Mouse (Mus musculus): ENCODE data around the gene Mier2. TPM values are rescaled to one million over a fixed set of nuclear protein-coding genes. Genes with fewer than 3 reads are reported as not detected.

Mier2 gene
- polyA plus RNA-seq, 1 experiment from 2014 or later = 52.4 TPM

DNA sequence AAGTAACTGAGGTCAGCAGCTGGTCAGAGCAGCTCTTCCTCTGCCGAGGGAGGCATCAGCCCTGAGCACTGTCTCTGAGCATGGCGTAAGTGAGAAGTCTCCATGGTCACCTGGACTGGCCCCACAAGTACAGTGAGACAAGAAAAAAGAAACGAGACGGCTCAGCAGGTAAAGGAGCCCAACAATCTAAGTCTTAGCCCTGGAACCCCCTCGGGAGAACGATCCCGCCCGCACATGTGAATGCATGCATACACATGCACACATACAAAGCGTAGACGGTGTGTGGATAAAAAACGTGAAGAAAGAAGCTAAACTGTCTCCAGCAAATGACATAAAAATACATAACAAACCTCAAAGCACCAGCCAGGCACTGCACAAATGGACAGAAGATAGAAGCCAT lies 8.5 kb downstream of the Mier2 start:
- Histone ChIP-seq H3K27me3 (no peaks in the 10 kb centered on the region), H3K9ac (no peak overlapping the region; the same call in 1 of the 2 replicates), H3K9me3 (no peaks in the 10 kb centered on the region), H3K36me3 (peaks cover 92% of the 10 kb centered on the region), H3K4me3 (no peak overlapping the region), H3K27ac (no peak overlapping the region), H3K4me1 (replicated peaks) (no peaks in the 10 kb centered on the region), H3K4me2 (no peak overlapping the region)
- ATAC-seq (ENCODE audit: low FRiP score) = no peak
- WGBS = 94% methylated on average over 11 of the region's 11 CpGs

DNA sequence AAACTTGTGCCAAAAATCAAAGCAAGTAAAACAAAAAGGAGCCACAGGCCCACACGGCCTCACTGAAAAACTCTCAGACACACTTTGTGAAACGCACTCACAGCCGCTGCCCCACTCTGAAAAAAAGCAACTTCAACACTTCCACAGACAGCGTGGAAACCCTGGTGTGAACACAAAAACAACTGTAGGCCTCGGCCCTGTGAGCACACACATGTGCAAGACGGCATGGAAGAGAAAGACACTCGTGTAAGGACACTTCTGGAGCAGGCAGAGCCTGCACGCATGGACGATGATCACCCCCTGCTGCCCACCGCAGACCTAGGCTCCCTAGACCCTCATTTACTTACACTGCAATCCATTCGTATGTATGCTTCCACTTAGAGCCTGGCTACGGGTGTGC lies 9.1 kb downstream of the Mier2 start:
- Histone ChIP-seq H3K9ac (no peak overlapping the region), H3K9me3 (no peaks in the 10 kb centered on the region), H3K4me3 (no peak overlapping the region), H3K4me1 (replicated peaks) (no peaks in the 10 kb centered on the region), H3K4me2 (no peak overlapping the region), H3K27me3 (no peaks in the 10 kb centered on the region), H3K36me3 (peaks cover 98% of the 10 kb centered on the region), H3K27ac (no peak overlapping the region)
- 91% methylated on average over 12 of the region's 12 CpGs for WGBS
- ATAC-seq (ENCODE audit: low FRiP score) = no peak

DNA sequence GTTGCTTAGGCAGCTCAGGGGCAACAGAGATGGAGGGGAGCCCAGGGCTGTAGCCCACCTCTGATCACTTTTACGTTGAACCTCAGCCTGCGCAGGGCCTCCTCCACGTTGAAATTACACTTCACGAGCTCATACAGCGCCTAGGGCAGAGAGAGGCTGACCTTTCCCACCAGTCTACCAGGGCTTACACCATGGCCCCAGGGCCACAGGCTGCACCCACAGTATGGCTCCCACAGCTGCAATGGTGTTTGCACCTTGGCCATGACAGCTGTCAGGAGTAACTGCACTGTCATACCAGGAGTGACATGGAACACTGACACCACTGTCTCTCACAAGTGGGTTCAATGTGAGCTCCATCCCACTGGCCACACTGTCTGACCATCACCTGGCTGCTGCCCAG lies 10.4 kb downstream of the Mier2 start:
- Histone ChIP-seq H3K27me3 (no peaks in the 10 kb centered on the region), H3K36me3 (peaks cover 100% of the 10 kb centered on the region), H3K27ac (no peak overlapping the region), H3K4me1 (replicated peaks) (no peaks in the 10 kb centered on the region), H3K9me3 (no peaks in the 10 kb centered on the region), H3K4me3 (no peak overlapping the region), H3K9ac (no peak overlapping the region), H3K4me2 (no peak overlapping the region)
- 96% methylated on average over 5 of the region's 5 CpGs for WGBS
- ATAC-seq (ENCODE audit: low FRiP score) = no peak

DNA sequence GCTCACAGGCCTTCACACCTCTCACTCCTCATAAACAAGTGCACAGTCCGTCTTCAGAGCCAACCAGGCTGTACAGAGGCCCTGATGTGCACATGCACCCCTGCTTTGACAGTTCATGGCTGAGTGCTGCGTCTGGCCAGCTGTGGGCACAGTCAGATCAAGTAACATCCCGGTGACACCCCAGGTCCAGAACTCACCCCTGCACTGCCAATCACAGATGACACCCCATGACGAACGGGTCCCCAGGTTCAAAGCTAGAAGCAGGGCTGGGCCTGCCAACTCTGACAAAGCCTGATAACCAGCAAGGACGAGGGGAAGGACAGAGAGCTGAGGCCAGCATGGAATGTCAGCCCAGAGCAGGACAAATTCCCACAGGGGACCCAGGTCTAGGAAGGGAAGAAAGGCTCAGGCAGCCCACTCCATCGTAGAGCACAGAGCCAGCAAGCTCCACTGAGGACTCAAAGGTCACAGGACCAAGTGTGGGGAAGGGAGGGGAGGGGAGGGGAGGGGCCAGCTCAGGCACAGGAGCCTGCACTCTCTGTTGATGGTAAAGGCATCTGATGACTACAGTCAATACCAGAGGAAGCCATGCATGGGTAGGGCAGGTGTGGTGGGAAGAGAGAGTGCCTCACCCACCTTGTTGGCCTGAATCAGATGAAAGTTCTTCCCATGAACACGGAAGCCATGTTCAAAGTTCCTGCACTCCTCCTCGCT lies 11.0 kb downstream of the Mier2 start:
- H3K9me3 ChIP-seq = no peaks in the 10 kb centered on the region
- no peak overlapping the region for H3K4me2 ChIP-seq
- H3K27ac ChIP-seq = no peak overlapping the region
- 87% methylated on average over 9 of the region's 9 CpGs for WGBS
- no peak for ATAC-seq (ENCODE audit: low FRiP score)
- H3K9ac ChIP-seq = no peak overlapping the region
- no peaks in the 10 kb centered on the region for H3K4me1 ChIP-seq (replicated peaks)
- peaks cover 100% of the 10 kb centered on the region for H3K36me3 ChIP-seq
- no peak overlapping the region for H3K4me3 ChIP-seq
- no peaks in the 10 kb centered on the region for H3K27me3 ChIP-seq

DNA sequence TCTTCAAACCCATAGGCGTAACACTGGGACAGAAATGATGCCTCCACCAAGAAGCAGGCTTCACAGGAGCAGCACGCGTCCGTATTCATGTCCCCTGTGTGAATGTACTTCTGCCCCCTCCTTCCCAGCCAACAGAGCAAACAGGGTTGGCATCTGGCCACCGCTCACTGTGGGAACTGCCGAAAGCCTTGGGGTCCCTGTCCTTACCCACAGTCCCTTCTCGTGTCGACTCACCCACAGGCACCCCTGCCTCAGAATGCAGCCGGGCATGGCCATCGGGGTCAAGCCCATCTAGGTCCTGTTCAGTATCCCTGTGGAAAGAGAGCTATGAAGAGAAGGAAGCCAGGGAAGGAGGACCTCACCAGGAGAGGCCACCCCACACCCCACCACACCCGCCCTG lies 12.8 kb downstream of the Mier2 start:
- no peak overlapping the region for H3K4me3 ChIP-seq
- H3K27me3 ChIP-seq = no peaks in the 10 kb centered on the region
- H3K27ac ChIP-seq = no peak overlapping the region
- no peaks in the 10 kb centered on the region for H3K4me1 ChIP-seq (replicated peaks)
- ATAC-seq (ENCODE audit: low FRiP score) = no peak
- 96% methylated on average over 11 of the region's 11 CpGs for WGBS
- H3K4me2 ChIP-seq = no peak overlapping the region
- H3K9me3 ChIP-seq = no peaks in the 10 kb centered on the region
- no peak overlapping the region for H3K9ac ChIP-seq
- peaks cover 96% of the 10 kb centered on the region for H3K36me3 ChIP-seq

DNA sequence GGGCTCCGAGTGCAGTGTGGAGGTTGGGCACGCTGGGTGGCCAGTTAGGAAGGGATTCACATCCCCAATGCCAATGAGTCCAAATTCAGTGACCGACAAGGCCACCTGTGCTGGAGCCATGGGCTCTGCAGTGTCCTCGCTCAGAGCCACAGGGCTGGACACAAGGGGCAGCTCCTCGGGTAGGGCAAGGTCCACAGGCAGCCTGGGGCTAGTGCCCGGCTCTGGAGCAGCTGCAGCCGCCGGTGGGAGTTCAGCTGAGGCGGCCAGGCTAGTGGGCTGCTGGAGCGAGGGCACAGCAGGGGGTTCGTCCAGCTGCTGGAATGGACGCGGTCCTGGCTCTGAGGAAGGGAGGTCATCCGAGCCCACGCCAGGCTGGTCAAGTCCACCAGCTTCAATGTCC lies 13.5 kb downstream of the Mier2 start:
- Histone ChIP-seq H3K9me3 (no peaks in the 10 kb centered on the region), H3K4me2 (no peak overlapping the region), H3K4me3 (no peak overlapping the region), H3K9ac (no peak overlapping the region), H3K27me3 (no peaks in the 10 kb centered on the region), H3K36me3 (peaks cover 92% of the 10 kb centered on the region), H3K27ac (no peak overlapping the region), H3K4me1 (replicated peaks) (no peaks in the 10 kb centered on the region)
- no peak for ATAC-seq (ENCODE audit: low FRiP score)
- 69% methylated on average over 15 of the region's 15 CpGs for WGBS

DNA sequence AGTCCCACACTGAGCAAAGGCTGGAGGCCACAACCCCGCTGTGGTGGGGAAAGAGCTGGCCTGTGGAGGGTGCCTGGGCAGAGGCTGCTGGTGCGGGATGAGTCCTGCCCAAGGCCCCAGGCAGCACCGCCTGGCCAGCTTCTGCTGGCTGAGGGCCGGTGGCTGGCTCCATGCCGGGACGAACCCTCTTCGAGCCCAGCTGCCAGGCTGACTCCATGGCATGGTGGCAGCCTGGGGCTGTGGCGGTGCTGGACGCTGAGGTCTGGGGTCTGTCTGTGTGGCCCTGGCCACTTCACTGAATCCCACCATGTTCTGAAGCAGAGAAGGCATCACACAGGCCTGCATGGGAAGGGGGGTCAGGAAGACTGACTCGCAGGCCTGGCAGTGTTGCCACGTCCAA lies 14.3 kb downstream of the Mier2 start:
- ATAC-seq (ENCODE audit: low FRiP score) = no peak
- Histone ChIP-seq H3K36me3 (peaks cover 84% of the 10 kb centered on the region), H3K4me3 (no peak overlapping the region), H3K4me1 (replicated peaks) (no peaks in the 10 kb centered on the region), H3K9me3 (no peaks in the 10 kb centered on the region), H3K27ac (no peak overlapping the region), H3K9ac (no peak overlapping the region; the same call in 1 of the 2 replicates), H3K4me2 (no peak overlapping the region), H3K27me3 (no peaks in the 10 kb centered on the region)
- 93% methylated on average over 11 of the region's 11 CpGs for WGBS

DNA sequence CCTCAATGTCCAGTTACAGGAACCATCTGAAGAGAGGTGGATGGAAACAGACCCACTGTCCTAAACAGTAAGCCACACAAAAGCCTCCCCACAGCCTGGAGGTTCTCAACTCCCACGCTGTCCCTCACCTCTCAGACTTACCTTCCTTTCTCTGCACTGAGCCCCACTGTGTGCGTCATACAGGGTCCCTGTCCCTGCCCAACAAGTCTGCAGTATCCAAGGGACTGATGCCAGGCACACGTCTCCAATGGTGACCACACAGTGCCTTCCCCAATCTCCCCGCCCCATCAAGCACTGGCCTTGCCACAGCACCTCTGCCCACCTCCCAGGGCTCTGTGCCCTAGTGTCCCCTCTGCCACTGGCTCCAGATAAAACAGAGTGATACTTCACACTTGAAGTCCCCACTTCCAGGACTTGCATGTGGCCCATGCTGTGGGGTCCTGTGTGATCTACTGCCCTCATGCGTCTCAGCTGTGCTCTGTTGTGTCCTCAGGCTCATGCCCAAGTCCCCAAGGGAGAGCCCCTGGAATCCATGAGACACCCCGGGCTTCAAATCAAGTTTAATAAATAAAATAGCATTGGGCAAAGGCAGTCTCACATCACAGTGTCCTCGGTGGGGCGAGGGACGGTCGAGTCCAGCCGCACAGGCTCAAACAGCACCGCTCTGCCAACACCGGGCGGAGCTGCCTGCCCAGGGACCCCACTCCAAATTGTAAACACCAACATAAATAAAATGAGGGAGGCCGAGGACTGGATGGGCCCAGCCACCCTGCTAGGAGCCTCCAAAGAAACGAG lies 15.1 kb downstream of the Mier2 start:
- H3K4me1 ChIP-seq (replicated peaks) = no peaks in the 10 kb centered on the region
- H3K9ac ChIP-seq = no peak overlapping the region
- no peak for ATAC-seq (ENCODE audit: low FRiP score)
- H3K27me3 ChIP-seq = peaks cover 3% of the 10 kb centered on the region; the same call in 1 of the 2 replicates
- 97% methylated on average over 16 of the region's 16 CpGs for WGBS
- H3K4me3 ChIP-seq = no peak overlapping the region
- H3K9me3 ChIP-seq = no peaks in the 10 kb centered on the region
- peaks cover 76% of the 10 kb centered on the region for H3K36me3 ChIP-seq
- no peak overlapping the region for H3K4me2 ChIP-seq
- H3K27ac ChIP-seq = no peak overlapping the region

DNA sequence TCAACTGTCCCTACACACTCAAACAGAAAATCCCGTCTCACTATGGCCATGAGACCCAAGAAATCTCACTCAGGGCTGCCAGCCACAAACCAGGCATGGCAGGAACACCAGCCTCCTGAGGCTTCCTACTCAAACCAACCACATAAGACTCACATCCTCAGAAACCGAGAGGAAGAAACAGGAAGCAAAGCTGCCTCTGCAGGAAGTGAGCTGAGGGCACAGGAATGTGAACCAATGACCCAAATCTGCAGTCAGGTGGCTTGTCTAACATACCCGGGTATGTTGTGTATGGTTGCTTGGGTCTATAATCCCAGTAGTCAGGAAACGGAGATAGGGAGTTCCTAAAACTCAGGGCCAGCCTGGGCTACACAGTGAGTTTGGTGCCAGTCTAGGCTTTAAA lies 16.1 kb downstream of the Mier2 start:
- Histone ChIP-seq H3K4me1 (replicated peaks) (peaks cover 2% of the 10 kb centered on the region; the same call in 1 of the 2 replicates), H3K27ac (no peak overlapping the region), H3K27me3 (peaks cover 13% of the 10 kb centered on the region; the same call in 1 of the 2 replicates), H3K4me3 (no peak overlapping the region), H3K36me3 (peaks cover 65% of the 10 kb centered on the region), H3K4me2 (no peak overlapping the region), H3K9ac (no peak overlapping the region), H3K9me3 (no peaks in the 10 kb centered on the region)
- ATAC-seq (ENCODE audit: low FRiP score) = no peak
- 85% methylated on average over 4 of the region's 4 CpGs for WGBS

DNA sequence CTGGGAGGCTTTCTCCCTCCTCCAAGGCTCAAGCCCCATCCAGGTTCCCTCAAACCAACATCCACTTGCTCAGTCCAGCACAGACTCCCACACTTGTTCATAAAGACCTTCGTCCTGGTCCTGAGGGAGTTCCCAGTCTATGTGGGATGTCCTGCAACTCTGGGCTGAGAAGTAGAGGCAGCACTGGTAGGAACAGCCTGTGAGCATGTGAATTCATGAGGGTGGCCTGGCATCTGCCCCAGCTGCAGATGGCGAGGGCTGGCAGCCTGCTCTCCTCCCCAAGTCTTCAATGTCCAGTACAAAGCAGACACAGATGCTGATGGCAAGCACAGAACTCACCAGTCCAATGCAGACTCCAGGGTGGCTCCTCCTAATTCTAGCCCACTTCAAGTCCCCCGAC lies 16.7 kb downstream of the Mier2 start:
- H3K4me2 ChIP-seq = no peak overlapping the region
- H3K36me3 ChIP-seq = peaks cover 60% of the 10 kb centered on the region
- WGBS = 87% methylated on average over 3 of the region's 3 CpGs
- H3K27me3 ChIP-seq = peaks cover 13% of the 10 kb centered on the region; the same call in 1 of the 2 replicates
- H3K4me3 ChIP-seq = no peak overlapping the region
- H3K4me1 ChIP-seq (replicated peaks) = peaks cover 6% of the 10 kb centered on the region
- no peak overlapping the region for H3K27ac ChIP-seq
- no peak for ATAC-seq (ENCODE audit: low FRiP score)
- H3K9ac ChIP-seq = no peak overlapping the region
- no peaks in the 10 kb centered on the region for H3K9me3 ChIP-seq

DNA sequence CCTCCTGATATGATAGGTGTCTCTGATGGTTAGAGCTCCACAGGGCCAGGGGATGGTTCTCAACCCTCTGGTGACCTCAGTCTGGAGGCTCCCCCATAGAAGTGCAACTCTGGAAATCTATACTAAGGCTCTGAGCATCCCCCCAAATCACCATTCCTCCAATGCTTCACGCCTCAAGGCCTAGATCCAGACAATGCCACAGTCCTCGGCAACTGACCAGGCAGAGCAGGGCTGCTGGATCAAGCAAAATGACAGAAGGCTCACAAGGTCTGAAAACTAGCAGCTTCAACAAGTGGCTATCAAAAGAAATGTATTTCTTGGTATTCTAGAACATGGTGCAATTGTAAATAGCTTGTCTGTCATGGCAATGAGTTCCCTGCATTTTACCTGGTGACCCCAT lies 17.2 kb downstream of the Mier2 start:
- Histone ChIP-seq H3K4me1 (replicated peaks) (peaks cover 11% of the 10 kb centered on the region), H3K9ac (no peak overlapping the region), H3K4me2 (no peak overlapping the region), H3K9me3 (no peaks in the 10 kb centered on the region), H3K27ac (no peak overlapping the region), H3K36me3 (peaks cover 54% of the 10 kb centered on the region), H3K27me3 (peaks cover 15% of the 10 kb centered on the region; the same call in 1 of the 2 replicates), H3K4me3 (no peak overlapping the region)
- 82% methylated on average over 2 of the region's 2 CpGs for WGBS
- ATAC-seq (ENCODE audit: low FRiP score) = no peak

DNA sequence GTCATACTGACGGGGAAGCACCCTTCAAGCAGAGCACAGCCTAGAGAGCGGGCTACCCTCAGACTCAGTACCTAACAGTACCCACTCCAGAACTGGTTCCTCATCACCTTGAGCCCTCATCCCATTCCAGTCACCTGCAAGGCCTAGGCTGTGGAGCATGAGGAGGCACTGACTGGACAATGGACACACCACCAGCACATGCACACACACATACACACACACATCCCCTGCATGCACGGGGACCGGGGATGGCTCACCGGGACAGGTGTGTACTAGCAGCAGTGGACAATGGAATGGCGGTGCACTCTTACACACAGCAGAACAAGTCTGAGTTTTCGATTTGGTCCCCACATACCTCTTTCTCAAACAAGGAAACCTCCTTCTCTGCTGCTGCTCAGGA lies 17.7 kb downstream of the Mier2 start:
- Histone ChIP-seq H3K36me3 (peaks cover 49% of the 10 kb centered on the region), H3K9ac (no peak overlapping the region), H3K9me3 (no peaks in the 10 kb centered on the region), H3K27ac (no peak overlapping the region), H3K4me2 (no peak overlapping the region), H3K27me3 (peaks cover 20% of the 10 kb centered on the region; the same call in 1 of the 2 replicates), H3K4me1 (replicated peaks) (peaks cover 16% of the 10 kb centered on the region), H3K4me3 (no peak overlapping the region)
- ATAC-seq (ENCODE audit: low FRiP score) = no peak
- WGBS = 91% methylated on average over 7 of the region's 7 CpGs
